Mouse (Mus musculus) cerebellum, adult 8-10 months (tissue): ENCODE results near the gene Inpp5d.

ENCODE experiments used
- DNase-seq: peaks from one replicate; pipeline ENCODE4 v3.0.0; 2022

The Inpp5d gene

DNA sequence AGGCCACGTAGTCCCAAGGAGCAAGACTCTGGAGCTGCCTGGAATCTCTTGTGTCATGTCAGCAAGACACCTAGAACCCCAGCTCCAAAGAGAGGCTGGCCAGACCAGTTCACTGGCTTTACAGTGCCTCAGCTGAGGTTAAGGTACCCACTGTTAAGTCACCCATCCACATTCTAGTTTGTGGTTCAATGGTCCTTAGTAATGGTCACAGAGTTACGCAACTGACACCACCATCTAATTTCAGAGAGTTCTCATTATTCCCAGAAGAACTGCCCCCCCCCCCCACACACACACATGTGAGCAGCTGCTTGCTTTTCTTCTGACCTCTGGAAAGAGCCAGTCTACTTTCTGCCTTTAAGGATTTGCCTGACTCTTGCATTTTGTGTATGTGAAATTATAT is 4.7 kb downstream of the Inpp5d start:
- DNase-seq = no peak

DNA sequence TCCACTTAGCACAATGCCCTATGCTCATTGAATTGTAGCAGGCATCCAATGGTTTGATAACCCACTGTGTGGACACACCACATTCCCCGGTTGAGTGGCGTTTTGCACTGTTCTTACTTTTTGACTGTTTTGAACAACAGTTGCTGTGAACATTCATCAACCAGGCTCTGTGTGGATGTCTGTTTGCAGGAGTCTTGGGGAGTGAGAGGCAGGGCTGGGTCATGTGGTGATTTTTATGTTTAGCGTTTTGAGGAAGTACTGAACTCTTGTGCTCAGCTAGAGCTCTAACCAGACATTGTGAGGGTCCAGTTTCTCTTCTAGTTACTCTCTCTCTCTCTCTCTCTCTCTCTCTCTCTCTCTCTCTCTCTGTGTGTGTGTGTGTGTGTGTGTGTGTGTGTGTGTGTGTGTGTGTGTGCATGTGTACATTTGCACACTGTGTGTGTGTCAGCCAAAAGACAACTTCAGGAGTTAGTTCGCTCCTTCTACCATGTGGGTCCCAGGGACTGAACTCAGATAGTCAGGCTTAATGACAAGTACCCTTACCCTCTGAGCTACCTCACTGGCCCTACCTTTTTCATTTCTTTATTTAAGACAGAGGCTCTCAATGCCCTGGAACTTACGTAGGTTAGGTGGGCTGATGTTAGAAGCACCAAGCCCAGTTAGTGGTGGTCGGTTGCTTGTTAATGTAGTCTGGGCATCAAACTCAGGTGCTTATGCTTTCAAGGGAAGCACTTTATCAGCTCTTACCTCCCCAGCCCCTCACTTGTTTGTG is 5.3 kb downstream of the Inpp5d start:
- DNase-seq = no peak

DNA sequence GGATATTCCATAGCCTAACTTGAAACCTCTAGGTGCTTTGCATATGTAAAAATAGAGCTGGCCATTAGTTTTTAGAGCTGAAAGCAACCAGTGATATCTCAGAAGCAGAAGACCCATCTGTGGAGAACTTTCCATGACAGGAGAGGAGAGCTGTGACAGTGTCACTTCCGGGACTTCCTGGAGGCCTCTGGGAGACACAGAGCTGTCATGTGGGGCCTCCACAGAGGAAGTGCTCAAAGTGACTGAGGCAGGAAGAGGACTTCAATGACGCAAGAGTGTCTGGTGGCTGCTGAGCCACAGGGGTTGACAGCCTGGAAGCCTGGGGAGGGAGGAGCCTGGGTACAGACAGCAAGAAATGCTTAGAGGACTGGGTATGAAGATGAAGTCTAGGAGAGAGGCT is 6.2 kb downstream of the Inpp5d start:
- no peak for DNase-seq

DNA sequence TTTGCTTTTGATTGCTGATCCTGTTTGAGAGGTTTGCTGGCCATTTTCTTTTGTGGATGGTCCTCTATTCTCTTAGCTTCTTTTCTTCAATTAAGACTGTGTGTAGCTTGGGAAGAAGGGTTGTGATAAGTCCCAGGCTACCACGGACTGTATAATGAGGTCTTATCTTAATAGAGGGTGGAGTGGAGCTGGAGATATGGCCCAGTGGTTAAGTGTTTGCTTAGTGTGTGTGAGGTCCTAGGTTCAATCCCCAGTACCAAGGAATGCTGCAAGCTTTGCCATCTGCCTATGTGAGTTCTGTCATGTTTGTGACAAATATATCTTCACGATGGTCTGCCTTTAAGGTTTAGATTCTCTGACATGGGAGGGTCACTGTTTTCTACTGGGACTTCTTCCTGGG is 8.0 kb downstream of the Inpp5d start:
- DNase-seq = no peak

DNA sequence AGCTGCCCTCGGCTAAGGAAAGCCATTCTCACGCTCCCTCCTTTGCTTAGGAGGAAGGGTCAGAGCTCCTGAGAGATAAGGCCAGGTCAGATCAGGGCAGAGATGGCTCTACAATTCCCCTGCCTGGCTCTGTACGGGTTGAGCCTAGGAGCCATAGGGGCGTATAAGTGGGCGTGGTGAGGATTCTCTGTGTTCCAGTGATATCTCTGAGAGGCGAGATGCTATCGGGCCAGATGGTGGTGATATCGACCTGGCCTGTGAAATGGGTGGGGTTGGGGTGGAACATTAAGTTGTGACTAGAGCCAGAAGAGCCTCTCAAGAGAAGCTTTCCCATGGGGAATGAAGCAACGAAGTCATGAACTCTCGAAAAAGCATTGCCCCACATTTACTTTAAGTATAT is 11.5 kb downstream of the Inpp5d start:
- DNase-seq = no peak

DNA sequence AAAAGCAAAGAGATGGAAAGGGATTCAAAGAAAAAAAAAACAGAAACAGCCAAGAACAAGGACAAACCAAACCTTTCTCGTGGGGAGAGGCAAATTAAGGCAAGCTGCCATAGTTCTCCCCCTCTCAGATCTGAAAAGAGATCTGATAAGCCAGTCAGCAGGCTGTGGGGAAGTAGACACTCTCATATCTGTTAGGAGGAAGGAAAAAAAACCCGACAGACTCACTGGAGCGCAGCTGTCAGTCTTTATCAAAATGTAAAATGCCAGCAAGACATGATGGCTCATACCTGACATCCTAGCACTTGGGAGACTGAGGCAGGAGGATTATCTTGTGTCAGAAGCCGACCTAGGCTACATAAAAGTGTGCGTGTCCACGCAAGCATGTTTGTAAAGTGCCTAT is 12.1 kb downstream of the Inpp5d start:
- no peak for DNase-seq

DNA sequence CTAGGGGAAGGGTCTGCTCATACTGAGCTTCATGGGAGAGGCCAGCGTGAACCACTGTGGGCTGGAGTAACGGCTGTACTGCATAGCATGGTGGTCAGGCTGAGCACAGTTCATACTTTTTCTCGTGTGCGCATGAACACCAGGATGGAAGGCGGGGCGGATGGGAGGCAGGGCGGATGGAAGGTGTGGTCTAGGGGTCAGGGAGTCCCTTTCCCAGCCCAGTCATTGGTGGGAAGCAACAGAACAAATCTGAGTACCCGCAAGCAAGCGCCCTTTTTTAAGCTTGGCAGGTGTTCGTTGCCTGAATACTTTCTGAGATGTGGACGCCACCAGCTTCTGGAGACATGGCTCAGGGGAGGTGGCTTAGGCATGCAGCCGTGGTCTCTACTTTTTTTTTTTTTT is 16.6 kb downstream of the Inpp5d start:
- DNase-seq = no peak

DNA sequence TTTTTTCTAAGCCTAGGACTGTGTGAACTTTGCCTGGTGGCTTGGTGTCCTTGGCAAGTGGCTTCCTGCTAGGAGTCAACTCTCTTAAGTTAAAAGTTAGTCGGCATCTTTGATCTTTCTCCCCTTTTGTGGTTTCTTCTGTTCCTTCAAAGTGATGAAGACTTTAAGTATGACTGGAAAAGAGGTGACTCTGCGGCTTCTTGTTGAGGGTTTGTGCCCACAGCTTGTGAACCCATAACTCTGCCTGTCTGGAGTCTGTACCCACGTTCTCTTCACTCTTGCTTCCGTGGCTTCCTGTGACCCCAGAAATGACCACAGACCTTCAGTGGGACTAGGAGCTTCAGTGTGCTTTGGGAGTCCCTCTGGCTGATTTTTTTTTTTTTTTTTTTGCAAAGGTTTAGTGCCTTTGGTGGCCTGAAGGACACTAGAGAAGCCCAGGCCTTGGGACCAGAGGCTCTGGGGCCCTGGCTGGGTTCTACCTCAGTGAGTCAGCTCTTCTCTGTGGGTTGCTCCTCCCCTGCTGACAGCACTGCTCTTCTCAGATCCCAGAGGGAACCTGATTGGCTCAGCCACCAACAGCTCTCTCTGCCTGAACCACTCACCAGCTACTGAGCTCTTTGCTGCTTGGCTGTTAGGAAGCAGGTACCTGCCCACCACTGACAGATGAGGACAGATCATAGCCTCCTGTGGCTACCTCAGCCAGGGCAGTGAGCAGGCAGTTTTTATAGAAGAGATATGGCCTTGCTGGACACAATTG is 17.2 kb downstream of the Inpp5d start:
- DNase-seq = no peak

DNA sequence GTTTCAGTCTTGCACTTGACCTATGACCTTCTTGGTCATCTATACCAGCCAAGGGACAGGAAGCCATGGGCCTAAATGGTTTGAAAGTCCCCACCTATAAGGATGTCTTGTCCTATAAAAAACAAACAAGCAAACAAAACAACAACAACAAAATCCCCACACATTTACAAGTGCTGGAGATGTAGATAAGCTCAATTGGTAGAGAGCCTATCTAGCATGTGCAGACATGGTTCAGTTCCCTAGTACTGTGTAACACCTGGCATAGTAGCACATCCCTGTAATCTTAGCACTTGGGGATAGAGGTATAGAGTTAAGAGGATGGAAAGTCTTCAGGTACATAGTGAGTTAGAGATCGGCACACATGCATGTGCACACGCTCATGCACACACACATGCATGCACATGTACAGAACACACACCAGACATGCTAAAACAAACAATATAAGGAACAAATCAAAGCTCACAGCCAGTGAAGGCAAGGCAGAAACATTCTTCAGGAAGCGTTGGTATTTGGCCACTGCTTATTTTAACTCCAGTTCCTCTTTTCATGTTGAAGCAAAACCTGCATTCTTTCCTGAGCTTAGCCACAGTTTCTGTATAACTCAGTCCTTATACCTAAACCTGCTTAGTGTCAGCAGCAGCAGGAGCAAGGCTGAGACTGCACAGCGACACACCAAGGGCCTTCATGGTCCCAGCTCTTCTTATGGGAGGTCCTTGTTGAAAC is 17.9 kb downstream of the Inpp5d start:
- no peak for DNase-seq

DNA sequence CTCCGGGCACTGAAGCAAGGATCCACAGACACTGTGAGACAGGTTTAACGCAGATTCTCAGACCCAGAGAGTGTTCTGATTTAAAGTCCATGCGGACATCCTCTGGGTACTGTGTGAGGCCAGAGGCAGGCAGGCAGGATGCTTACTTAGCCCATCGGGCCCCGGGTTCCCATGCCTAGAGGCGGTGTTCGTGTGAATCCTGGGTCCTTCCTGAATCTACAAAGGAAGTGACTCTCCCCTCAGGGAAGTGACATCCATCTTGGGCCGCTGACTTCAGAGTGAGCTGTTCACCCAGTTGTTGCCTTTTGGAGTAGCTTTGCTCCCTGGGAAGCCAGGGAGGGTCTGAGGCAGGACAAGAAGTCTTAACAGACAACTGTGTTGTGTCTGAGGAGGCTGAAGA is 19.6 kb downstream of the Inpp5d start:
- DNase-seq = no peak

DNA sequence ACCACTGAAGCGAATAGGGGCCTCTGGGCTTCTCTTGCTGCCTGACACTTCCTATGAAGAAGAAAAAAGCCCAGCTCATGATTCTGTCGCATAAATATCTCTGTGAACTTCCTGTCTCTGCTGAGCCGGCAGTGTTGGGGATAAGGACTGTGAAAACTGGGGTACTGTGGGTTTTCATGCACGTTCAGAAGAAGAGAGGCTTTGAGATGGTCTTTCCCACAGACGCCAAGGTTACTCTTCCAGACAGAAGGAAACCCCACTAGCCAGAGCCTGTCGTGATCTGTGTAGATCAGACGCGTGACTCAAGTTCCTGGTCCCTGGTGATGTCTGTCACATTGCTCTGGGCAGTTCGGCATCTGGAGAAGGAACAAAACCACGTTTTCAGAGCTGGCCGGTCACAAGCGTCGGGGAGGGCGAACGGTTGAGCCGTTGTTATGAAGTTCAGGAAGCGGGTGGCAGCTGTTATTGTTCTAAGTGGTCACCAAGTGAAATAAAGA is 20.1 kb downstream of the Inpp5d start:
- DNase-seq = no peak

DNA sequence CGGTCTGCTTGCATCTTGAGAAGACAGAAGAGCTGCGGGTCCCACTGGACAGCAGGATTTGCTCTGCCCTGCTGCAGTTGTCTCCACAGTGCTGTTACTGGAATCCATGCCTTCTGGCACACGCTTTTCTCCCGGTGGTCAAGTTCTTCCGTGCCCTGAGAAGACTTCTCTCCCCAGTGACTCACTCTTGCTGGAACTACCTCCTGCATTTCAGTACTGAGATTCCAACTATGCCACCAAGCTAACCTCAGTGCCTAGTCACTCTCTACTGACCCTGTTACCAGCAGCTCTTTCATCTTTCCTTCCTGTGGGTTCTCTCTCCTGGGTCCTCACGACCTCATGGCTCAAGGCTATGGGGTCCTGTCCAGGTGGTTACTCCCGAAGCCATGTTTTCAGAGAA is 22.9 kb downstream of the Inpp5d start:
- DNase-seq = no peak

DNA sequence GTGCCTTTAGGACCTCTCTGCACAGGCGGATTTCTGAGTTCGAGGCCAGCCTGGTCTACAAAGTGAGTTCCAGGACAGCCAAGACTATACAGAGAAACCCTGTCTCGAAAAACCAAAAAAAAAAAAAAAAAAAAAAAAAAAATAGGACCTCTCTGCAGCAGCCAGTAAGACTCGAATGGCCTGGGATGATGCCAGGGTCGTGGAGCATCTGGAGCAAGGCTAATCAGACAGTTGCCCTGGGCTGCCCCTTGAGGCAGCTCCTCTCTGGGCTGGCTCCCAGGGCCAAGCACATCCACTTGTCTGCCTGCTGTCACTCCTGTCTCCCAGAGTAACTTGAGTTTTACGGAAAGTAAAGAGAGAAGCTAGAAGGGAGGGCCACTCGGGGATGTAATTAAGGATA is 24.9 kb downstream of the Inpp5d start:
- no peak for DNase-seq

DNA sequence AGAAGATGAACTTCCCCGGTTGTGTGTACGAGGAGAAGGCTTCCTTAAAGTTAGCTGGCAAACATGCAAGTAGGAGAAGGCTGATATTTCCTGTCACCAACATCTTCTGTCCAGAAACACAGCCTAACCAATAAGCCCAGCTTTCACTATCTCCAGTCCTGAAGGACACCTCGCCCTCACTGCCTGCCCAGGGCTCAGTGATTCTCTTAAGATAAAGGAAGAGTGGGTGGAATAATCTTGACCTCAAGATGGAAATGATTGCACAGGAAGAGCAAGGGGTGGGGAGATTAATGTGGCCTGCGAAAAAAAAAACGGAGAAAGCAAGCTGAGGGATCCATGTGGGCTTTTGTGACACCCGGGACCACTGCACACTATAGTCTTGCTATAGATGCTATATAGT is 25.6 kb downstream of the Inpp5d start:
- no peak for DNase-seq

DNA sequence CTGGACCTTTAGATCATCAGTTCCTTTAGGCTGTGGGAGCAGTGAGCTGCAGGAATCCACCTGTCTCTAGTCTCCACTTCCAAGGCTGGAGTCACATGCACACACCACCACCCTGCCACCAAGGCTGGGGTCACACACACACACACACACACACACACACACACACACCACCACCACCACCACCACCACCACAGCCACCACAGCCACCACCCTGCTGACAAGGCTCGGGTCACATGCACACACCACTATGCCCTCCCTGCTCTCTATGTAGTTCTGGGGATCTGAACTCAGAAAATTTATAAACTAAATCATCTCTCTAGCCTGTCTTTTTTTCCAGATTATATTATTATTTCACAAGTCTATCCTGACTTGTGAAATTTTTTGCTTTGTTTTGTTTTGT is 27.7 kb downstream of the Inpp5d start:
- no peak for DNase-seq

DNA sequence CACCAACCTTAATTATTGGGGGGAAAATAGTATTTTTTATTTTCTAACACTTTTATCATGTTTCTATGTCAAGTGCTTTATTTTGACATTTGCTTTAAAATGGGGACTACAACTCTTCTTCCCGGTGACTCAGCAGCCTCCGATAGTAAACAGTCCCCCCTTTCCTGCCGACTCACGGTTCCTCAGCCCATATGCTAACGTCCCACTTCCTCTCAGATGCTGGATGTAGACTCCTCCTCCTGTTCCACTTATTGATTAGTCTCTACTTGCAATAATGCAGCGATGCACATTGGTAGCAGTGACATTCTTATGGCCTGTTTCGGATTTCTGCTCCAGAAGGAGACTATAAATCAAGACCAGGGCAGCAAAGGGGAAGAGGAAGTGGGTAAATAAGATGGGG is 28.5 kb downstream of the Inpp5d start:
- DNase-seq = no peak

DNA sequence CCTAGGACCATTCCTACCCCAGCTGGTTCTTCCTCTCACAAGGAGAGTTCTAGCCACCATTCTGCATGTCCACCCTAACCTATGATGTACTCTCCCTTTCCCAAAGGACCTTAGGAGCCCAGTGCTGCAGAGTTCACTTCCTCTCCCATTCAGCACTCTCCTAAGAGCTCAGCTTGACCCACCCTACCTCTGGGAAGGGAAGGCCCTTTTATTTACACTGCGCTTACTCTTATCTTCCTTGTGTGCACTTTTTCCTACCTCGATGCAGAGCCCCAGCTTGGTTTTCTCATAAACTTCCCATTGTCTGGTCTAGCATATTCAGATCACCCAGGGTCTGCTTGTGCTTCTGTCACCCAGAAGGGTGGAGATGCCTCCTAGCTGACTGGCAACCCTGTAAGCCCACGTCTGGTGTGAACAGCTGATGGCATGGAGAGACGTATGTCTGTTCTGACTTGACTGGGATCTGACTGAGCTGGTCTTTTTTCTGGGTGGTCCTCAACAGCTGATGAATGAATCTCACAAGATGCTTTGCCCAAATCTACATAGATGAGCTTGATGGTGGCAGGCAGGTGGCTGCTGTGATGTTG is 29.2 kb downstream of the Inpp5d start:
- no peak for DNase-seq

DNA sequence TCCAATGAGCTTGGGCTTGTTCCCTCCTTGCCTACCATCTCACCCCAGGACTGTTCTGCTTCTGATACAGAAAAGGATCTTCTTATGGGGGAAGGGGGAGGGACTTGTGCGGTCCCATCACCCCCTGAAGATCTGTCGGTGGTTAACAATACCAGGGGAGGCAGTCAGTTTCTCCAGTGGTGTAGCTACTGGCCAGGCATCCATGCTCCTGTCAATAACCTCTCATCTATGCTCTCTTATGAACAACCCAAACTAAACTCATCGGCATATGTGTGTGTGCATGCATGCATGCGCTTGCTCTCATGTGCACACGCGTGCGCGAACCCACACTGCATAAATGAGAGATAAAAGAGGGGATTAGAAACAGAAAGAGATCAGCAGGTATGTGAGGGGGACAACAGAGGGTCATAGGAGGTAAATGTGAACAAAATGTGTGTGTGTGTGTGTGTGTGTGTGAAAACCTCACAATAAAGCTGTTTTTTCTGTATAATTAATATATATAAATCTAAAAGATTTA is 29.9 kb downstream of the Inpp5d start:
- no peak for DNase-seq

DNA sequence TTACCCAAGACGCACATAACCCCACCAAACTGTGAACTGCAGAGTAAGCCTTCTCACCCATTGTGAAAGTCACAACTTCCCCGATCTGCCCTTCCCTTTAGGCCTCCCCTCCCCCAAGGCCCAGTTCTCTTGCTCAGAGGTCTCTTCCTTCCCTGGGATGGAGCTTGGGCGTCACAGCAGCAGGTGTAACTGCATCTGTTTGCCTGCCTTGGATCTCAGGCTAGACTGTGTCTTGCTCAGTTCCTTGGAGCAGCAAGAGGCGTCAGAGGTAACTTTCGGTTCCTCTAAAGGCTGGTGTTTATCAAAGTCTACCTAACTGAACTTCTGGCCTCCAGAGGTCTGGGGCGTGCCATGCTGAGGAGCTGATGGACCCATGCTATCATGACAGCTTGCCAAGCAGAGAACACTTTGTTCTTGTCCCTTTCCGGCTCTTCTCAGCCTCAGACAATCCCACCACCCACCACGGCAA is 30.5 kb downstream of the Inpp5d start:
- no peak for DNase-seq

DNA sequence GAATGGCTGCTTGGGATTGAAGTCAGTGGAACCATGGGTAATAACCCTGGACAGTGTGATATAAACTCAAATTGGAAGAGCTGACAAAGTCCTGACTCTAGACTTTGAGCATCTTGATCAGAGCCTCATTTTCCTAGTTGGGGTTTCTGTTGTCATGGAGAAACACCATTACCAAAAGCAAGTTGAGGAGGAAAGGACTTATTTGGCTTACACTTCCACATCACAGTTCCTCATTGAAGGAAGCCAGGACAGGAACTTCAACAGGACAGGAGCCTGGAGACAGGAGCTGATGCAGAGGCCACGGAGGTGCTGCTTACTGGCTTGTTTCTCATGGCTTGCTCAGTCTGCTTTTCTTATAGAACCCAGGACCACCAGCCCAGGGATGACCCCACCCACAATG is 31.3 kb downstream of the Inpp5d start:
- no peak for DNase-seq

DNA sequence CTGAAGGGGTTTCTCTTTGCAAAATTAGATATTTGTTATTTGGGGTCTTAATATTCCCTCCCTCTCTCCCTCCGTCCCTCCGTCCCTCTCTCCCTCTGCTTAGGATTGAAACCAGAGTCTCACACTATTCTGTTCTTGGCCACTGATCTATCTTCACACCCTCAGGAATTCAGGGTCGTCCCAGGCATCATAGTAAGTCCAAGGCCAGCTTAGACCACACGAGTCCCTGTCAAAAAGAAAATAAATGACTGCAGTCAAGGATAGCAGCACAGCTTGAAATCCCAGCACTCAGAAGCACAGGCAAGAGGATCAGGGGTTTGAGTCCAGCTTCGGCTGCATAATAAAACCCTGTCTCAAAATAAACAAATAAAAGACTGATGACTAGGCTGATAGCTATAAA is 35.0 kb downstream of the Inpp5d start:
- DNase-seq = no peak

DNA sequence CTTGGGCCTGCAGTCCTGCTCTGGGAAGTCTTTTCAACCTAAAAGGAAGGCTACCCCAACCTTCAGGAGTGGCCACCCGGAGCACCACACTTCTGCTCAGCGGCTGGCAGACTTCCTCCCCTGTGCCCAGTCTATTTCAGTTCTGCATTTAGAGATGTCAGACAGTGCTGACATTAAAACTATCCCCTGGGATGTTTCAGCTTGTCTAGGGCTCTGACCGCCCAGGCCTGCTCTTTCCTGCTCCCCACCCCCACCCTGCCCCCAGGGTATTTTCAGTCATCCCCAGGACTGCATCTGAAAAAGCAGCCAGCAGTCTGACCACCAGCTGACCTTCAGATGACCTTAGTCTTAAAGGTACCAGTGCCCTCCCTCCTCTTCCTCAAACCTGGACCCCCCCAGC is 38.0 kb downstream of the Inpp5d start:
- DNase-seq = no peak

DNA sequence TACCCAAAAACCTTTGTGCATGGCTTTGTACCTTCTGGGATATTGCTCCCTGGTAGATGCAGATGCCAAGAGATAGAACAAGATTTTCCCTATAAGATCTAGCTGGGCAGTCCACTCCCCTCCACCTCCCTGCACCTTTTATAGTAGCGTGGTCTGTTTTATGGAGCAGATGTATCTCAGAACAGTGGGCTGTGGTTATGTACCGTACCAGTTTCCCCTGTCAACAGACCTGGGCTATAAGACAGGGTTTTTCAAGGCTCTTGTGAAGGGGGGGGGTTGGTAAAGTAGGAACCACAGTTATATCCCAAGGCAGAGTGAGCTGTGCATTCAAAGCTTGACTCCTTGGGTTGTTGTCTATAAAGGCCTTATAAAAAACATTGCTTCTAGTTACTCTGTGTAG is 38.4 kb downstream of the Inpp5d start:
- no peak for DNase-seq
